Mouse (Mus musculus): ENCODE measurements around the gene Aoc2.
"Not testable (repeated sequence)": the region's sequence is repeated elsewhere in the genome, so short reads cannot be mapped to it uniquely, and the experiment has no call there.

The Aoc2 gene

GRCm38 (mm10) chr11:101315665-101316500 is 9.0 kb upstream of the Aoc2 start, which contains the start of gene Psme3:
Gene Psme3 (plus strand): TSS chr11:101316213.
- peak; percentile 98 for DNase-seq (ENCODE audit: low read depth, low spot score)

- no peak for DNase-seq (ENCODE audit: low read depth, low spot score)
Measured at GRCm38 (mm10) chr11:101316501-101316917, 8.4 kb upstream of the Aoc2 start.

GRCm38 (mm10) chr11:101323609-101324008 is 1.3 kb upstream of the Aoc2 start:
- DNase-seq (ENCODE audit: low read depth, low spot score): peak; percentile 39

GRCm38 (mm10) chr11:101325201-101325600 is 338 bp downstream of the Aoc2 start:
- not testable (repeated sequence) for DNase-seq (ENCODE audit: low read depth, low spot score)

- no peak for DNase-seq (ENCODE audit: low read depth, low spot score)
Measured at GRCm38 (mm10) chr11:101326147-101326546, 1.3 kb downstream of the Aoc2 start.

GRCm38 (mm10) chr11:101327311-101327710 is 2.4 kb downstream of the Aoc2 start:
- no peak for DNase-seq (ENCODE audit: low read depth, low spot score)

- no peak for DNase-seq (ENCODE audit: low read depth, low spot score)
Measured at GRCm38 (mm10) chr11:101328941-101329635, 4.2 kb downstream of the Aoc2 start.

- DNase-seq (ENCODE audit: low read depth, low spot score): no peak
Measured at GRCm38 (mm10) chr11:101330371-101330924, 5.6 kb downstream of the Aoc2 start, which contains the start of gene Aoc3. Gene Aoc3 (plus strand): TSS chr11:101330605.

- DNase-seq (ENCODE audit: low read depth, low spot score): not testable (repeated sequence)
Measured at GRCm38 (mm10) chr11:101330961-101331360, 6.1 kb downstream of the Aoc2 start.

GRCm38 (mm10) chr11:101332537-101332936 is 7.7 kb downstream of the Aoc2 start:
- no peak for DNase-seq (ENCODE audit: low read depth, low spot score)

GRCm38 (mm10) chr11:101334023-101334422 is 9.2 kb downstream of the Aoc2 start:
- peak; percentile 12 for DNase-seq (ENCODE audit: low read depth, low spot score)

- DNase-seq (ENCODE audit: low read depth, low spot score): peak; percentile 53
Measured at GRCm38 (mm10) chr11:101334516-101334915, 9.7 kb downstream of the Aoc2 start.

- DNase-seq (ENCODE audit: low read depth, low spot score): peak; percentile 13
Measured at GRCm38 (mm10) chr11:101335685-101336084, 10.8 kb downstream of the Aoc2 start.

- DNase-seq (ENCODE audit: low read depth, low spot score): peak; percentile 17
Measured at GRCm38 (mm10) chr11:101338123-101338760, 13.4 kb downstream of the Aoc2 start.

GRCm38 (mm10) chr11:101347083-101347775 is 22.4 kb downstream of the Aoc2 start:
- DNase-seq (ENCODE audit: low read depth, low spot score): peak; percentile 22

GRCm38 (mm10) chr11:101348774-101349173 is 23.9 kb downstream of the Aoc2 start:
- DNase-seq (ENCODE audit: low read depth, low spot score): no peak

- no peak for DNase-seq (ENCODE audit: low read depth, low spot score)
Measured at GRCm38 (mm10) chr11:101349216-101349615, 24.4 kb downstream of the Aoc2 start.

GRCm38 (mm10) chr11:101351100-101351720 is 26.3 kb downstream of the Aoc2 start:
- no peak for DNase-seq (ENCODE audit: low read depth, low spot score)

GRCm38 (mm10) chr11:101351721-101352111 is 26.9 kb downstream of the Aoc2 start:
- DNase-seq (ENCODE audit: low read depth, low spot score): peak; percentile 48

- DNase-seq (ENCODE audit: low read depth, low spot score): no peak
Measured at GRCm38 (mm10) chr11:101353436-101353835, 28.6 kb downstream of the Aoc2 start.

All from A20 (cell line).